Mouse (Mus musculus) bone marrow macrophage, adult 2 months (primary cell): Measurements from ENCODE around the gene Car9.

Experiments used
- CTCF ChIP-seq: IDR thresholded peaks from 2 replicates; pipeline ENCODE4 v1.5.1; 2012; ENCODE audit warnings: low read depth, mild to moderate bottlenecking, low read length, moderate library complexity
- POLR2A ChIP-seq: IDR thresholded peaks from 2 replicates; pipeline ENCODE4 v1.6.1; 2012; ENCODE audit warnings: mild to moderate bottlenecking, low read depth, low read length, borderline replicate concordance

DNA sequence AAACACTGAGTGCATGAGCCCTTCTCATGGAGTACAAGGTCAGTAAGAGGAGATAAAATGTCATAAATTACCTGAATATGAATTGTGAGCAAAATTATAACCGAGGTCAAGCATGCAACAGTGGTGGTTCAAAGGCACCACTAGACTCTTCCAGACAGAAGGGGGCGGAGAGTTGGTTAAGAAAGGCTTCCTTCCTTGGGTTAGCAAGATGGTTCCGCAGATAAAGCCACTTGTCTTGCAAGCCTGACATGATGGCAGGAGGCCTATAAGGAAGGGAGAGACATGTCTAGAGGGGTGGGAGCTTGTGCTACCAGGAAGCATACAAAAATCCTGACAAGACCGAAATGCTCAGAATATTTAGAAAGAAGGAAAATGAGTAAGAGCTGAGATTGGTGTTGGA, 2.5 kb upstream of the Car9 start:
- TF ChIP-seq CTCF (no peak), POLR2A (no peak)
